Mouse (Mus musculus): ENCODE data around the gene Wfdc15b.

DNA sequence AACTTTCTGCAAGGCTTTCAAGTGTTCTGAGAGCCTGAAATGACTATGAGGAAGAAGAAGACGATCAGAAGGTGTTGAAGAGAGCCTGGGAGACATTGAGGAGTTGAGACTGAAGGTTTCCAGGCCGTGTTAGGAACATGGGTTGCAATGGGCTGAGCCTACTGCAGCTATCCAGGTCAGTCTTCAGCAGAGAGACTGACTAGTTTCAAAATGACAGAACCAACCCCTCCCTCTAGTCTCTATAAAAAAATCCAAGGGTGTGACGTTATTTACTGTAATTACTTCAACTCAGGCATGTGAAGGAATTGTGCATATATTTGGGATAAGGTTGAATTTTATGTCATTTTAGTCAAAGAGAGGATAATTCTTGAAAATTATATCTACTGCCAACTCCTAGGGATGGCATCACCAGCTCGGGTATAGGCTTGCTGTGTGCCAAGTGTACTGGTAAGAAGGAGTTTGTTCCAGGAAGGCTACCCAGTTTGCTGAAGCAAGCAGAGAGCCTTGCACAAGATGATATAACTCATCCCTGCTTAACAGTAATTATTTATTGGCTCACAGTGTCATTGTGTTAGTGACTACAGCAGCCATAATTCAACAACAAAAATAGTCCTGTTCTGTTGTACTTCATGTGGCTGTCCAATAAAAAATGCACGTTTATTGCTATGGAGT lies 26.4 kb downstream of the Wfdc15b start:
- no peak for TF ChIP-seq CTCF (IDR thresholded peaks at IDR 0.05; ENCODE audit: borderline replicate concordance, insufficient read depth, low read length)
- TF ChIP-seq POLR2A (IDR thresholded peaks at IDR 0.05; ENCODE audit: low read depth, low read length): no peak
